Mouse (Mus musculus): Measurements from ENCODE around the gene Nfasc.

GRCm38 (mm10) chr1:132791049-132791448 is 49.5 kb upstream of the Nfasc start:
- TF ChIP-seq POLR2A (IDR thresholded peaks at IDR 0.05; ENCODE audit: control insufficient read depth, low read depth, low read length) = no peak
- TF ChIP-seq CTCF (IDR thresholded peaks at IDR 0.05; ENCODE audit: control insufficient read depth, insufficient read depth, insufficient replicate concordance, low read depth, low read length) = no peak
